Mouse (Mus musculus) heart, postnatal 0 days (tissue): Measurements from ENCODE around the gene Cflar.

ENCODE experiments used
- CTCF ChIP-seq: IDR thresholded peaks from 2 replicates; pipeline ENCODE4 v1.5.1; 2016; ENCODE audit warnings: antibody characterized with exemption, control low read depth, low read depth
- EP300 ChIP-seq: IDR thresholded peaks from 2 replicates; pipeline ENCODE4 v1.6.1; 2016; ENCODE audit warnings: antibody characterized with exemption, low read depth

- TF ChIP-seq CTCF, result no peak
- TF ChIP-seq EP300, result no peak
Observed at GRCm38 (mm10) chr1:58796059-58796363, 84.7 kb downstream of the Cflar start.
